Mouse (Mus musculus) liver, embryonic 15.5 days (tissue): ENCODE data around the gene Kyat1. TPM values are rescaled to one million over a fixed set of nuclear protein-coding genes. Genes with fewer than 3 reads are reported as not detected.

ENCODE experiments used
- ATAC-seq: fragments of 200-750 bp; cut with Nextera tagmentation; 2 replicates; pipeline ENCODE4 v1.8.0; 2017; ENCODE audit warnings: moderate number of reproducible peaks, mild to moderate bottlenecking, moderate library complexity; ENCODE audit not compliant: insufficient read depth
- H3K27ac ChIP-seq: fragments of 300-500 bp; sonication (generic); replicated peaks from 2 replicates; pipeline ENCODE4 v1.5.1; 2015; ENCODE audit warnings: mild to moderate bottlenecking, inconsistent platforms
- H3K27me3 ChIP-seq: fragments of 300-500 bp; sonication (generic); 2 replicates; pipeline ENCODE4 v1.6.1; 2015; ENCODE audit warnings: mild to moderate bottlenecking, inconsistent platforms
- H3K36me3 ChIP-seq: fragments of 300-500 bp; sonication (generic); replicated peaks from 2 replicates; pipeline ENCODE4 v1.6.1; 2015; ENCODE audit warnings: moderate library complexity, mild to moderate bottlenecking, inconsistent platforms
- H3K4me1 ChIP-seq: fragments of 300-500 bp; sonication (generic); replicated peaks from 2 replicates; pipeline ENCODE4 v1.6.1; 2015; ENCODE audit warnings: inconsistent platforms
- H3K4me2 ChIP-seq: fragments of 300-500 bp; sonication (generic); 2 replicates; pipeline ENCODE4 v1.6.1; 2015; ENCODE audit warnings: moderate library complexity, mild to moderate bottlenecking, inconsistent platforms
- H3K4me3 ChIP-seq: fragments of 300-500 bp; sonication (generic); replicated peaks from 2 replicates; pipeline ENCODE4 v1.5.1; 2015; ENCODE audit warnings: mild to moderate bottlenecking, inconsistent platforms
- H3K9ac ChIP-seq: fragments of 300-500 bp; sonication (generic); 2 replicates; pipeline ENCODE4 v1.6.1; 2015; ENCODE audit warnings: moderate library complexity, mild to moderate bottlenecking, inconsistent platforms
- H3K9me3 ChIP-seq: fragments of 300-500 bp; sonication (generic); replicated peaks from 2 replicates; pipeline ENCODE4 v1.6.1; 2016; ENCODE audit warnings: inconsistent platforms
- WGBS: fragments of 180-500 bp; shearing (Covaris S2); methylation state at CpG from one replicate; pipeline ENCODE4 v1.1.7; 2015; ENCODE audit warnings: mixed read lengths; ENCODE audit not compliant: insufficient replicate concordance; 5-methylcytosine and 5-hydroxymethylcytosine counted together
- polyA plus RNA-seq: library from polyadenylated mRNA; unstranded; fragments of >200 nt; fragmentation: Nextera tagmentation; extraction: Ambion mirVana; gene quantifications from 2 replicates; pipeline ENCODE4 v1.2.1, GENCODE M21; 2015

Gene Kyat1
- polyA plus RNA-seq, 1 experiment from 2014 or later, result 11.7 TPM

DNA sequence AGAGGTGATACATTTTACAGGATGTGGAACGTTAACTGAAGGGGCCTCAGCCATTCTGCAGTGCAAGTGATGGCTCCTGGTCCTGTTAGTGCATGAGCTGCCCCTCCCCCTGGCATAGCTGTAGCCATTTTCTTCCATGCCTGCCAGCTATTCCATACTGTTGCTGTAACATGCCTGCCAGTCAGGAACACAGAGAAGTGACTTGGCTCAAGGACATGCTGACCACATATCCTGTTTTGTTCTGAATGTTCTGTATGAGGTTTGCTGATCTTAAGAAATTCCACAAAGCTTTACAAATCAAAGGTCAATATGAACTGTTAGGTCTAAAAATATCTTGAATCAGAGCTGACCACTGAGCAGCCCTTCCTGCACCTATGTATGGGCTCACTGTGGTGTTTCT lies 7.3 kb upstream of the Kyat1 start:
- Histone ChIP-seq H3K4me2 (no peak overlapping the region), H3K27ac (no peak overlapping the region), H3K27me3 (no peaks in the 10 kb centered on the region), H3K4me1 (0 out of 2 replicates have a peak, but pooled peaks cover 8% of the 10 kb centered on the region), H3K36me3 (no peaks in the 10 kb centered on the region), H3K9me3 (no peaks in the 10 kb centered on the region), H3K9ac (no peak overlapping the region), H3K4me3 (no peak overlapping the region)
- 53% methylated on average over 1 of the region's 1 CpGs for WGBS
- ATAC-seq, result no peak

DNA sequence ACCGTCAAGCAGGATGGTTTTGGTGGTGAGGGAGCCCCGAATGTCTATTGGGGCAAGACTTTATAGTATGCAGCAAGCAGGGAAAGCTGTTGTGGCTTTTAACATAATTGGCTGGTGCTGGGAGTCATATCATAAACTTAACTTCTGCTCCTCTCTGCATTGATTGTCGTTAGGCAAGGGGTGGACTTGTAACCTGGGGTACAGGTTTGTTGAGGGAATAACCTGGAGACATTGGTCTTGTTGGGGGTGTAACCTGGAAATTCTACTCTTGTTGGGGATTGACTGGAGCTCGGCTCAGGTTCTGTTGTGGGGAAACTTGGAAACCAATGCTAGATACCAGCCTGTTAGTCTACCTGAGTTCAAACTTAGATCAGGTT lies 6.5 kb upstream of the Kyat1 start:
- 56% methylated on average over 4 of the region's 4 CpGs for WGBS
- Histone ChIP-seq H3K4me2 (no peak overlapping the region), H3K27me3 (no peaks in the 10 kb centered on the region), H3K36me3 (no peaks in the 10 kb centered on the region), H3K4me1 (peaks cover 11% of the 10 kb centered on the region; the same call in 1 of the 2 replicates), H3K4me3 (no peak overlapping the region), H3K27ac (peak overlapping the region; percentile 59), H3K9me3 (no peaks in the 10 kb centered on the region), H3K9ac (no peak overlapping the region)
- ATAC-seq, result no peak

DNA sequence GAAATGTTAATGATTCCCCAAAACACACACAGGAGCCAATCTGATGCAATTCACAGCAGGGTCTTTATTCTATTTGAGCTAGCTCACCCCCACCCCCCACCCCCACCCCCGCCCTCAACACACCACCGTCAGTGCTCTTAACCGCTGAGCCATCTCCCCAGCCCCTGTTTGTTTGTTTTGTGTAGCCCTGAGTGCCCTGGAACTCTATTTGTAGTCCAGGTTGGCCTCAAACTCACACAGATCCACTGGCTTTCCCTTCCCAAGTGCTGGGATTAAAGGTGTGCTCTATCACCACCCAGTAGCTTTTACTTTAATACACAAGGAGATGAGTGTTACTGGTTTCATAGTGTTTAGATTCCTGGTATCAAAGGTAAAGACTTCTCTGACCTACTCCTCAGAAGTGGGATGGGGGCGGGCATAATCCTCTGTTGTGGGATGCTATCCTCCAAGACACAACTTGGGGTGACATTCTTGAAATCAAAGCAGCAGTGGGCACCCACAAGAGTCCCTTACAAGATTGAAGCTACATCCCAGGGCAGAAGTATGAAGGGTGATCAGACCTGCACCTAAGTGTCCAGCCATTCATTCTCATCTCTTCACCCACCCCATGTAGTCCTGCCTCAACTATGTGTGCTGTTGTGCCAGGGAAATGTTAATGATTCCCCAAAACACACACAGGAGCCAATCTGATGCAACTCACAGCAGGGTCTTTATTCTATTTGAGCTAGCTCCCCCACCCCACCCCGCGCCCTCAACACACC lies 5.9 kb upstream of the Kyat1 start:
- WGBS, result 63% methylated on average over 6 of the region's 6 CpGs
- Histone ChIP-seq H3K4me2 (no peak overlapping the region), H3K4me1 (peaks cover 16% of the 10 kb centered on the region), H3K36me3 (no peaks in the 10 kb centered on the region), H3K27ac (peak overlapping the region; percentile 59; the same call in 1 of the 2 replicates), H3K27me3 (no peaks in the 10 kb centered on the region), H3K4me3 (no peak overlapping the region), H3K9me3 (no peaks in the 10 kb centered on the region), H3K9ac (no peak overlapping the region)
- ATAC-seq, result peak; percentile 38; the same call in 1 of the 2 replicates

DNA sequence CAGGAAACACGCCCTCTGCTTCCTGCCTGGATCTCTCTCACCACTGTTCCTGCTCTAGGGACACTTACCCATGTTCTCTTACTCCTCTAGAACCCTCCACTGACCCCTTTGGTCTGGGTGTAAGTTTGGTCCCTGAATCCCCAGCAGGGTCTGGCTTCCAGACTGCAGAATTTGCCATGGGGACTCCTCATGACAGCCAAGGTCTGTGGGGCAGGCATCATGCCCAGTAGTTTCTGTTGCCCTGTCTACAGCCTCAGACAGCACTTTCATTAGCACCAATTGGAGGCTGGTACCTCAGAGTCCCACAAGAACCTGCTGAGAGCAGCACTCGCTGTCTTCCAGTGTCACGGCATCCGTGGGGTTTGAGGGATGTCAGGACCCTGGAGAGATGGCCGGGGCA lies 2.2 kb upstream of the Kyat1 start:
- Histone ChIP-seq H3K4me1 (peaks cover 39% of the 10 kb centered on the region), H3K27me3 (no peaks in the 10 kb centered on the region), H3K9me3 (no peaks in the 10 kb centered on the region), H3K36me3 (no peaks in the 10 kb centered on the region), H3K27ac (no peak overlapping the region), H3K4me3 (no peak overlapping the region), H3K4me2 (no peak overlapping the region), H3K9ac (no peak overlapping the region)
- ATAC-seq, result no peak
- 61% methylated on average over 5 of the region's 5 CpGs for WGBS

DNA sequence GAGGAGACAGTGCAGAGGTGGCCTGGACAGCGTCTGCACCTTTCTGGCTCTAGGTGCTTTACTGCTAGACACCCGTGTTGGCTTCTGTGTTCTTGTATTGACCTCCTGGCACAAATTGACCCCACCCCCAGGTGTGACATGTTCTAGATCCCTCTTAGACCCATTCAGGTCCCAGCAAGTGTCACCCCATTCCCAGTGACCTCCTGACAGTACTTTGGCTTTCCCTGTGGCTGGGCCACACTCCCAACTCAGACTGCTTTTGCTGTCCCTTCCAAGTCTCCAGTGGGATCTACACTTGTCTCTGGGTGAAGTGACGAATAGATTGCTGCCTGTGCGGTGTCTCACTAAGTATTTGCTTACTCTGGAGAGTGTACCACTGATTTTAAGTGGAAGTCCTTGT lies 1.8 kb upstream of the Kyat1 start:
- no peak overlapping the region for H3K9ac ChIP-seq
- H3K4me1 ChIP-seq, result peaks cover 39% of the 10 kb centered on the region

DNA sequence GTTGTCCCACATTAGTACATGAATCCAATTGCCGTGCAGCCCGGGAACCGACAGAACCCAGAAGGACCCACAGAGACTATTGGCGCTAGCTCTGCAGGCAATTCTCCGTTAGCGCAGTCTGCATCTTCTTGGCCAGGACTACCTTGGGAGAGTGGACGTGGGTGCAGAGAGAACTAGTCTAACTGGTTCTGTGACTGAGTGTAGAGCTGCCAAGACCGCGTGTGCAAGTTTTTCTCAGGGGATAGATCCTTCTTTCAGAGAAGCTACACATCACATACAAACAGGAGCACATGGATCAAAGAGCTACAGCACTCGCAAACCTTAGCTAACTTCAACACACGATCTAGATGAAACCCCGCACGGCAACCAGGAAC lies 405 bp downstream of the Kyat1 start:
- Histone ChIP-seq H3K9ac (peak overlapping the region; percentile 66), H3K4me2 (peak overlapping the region; percentile 84), H3K27me3 (no peaks in the 10 kb centered on the region), H3K4me1 (peaks cover 39% of the 10 kb centered on the region), H3K4me3 (peak overlapping the region; percentile 77), H3K36me3 (no peaks in the 10 kb centered on the region), H3K9me3 (no peaks in the 10 kb centered on the region), H3K27ac (peak overlapping the region; percentile 73)
- WGBS, result under 1% methylated on average over 13 of the region's 13 CpGs
- peak; percentile 23 for ATAC-seq

More for the DNA sequence above, 1.8 kb upstream of the Kyat1 start:
- Histone ChIP-seq H3K36me3 (no peaks in the 10 kb centered on the region), H3K27ac (no peak overlapping the region), H3K9me3 (no peaks in the 10 kb centered on the region), H3K4me3 (no peak overlapping the region), H3K4me2 (no peak overlapping the region), H3K27me3 (no peaks in the 10 kb centered on the region)
- no peak for ATAC-seq
- WGBS, result 63% methylated on average over 4 of the region's 4 CpGs

DNA sequence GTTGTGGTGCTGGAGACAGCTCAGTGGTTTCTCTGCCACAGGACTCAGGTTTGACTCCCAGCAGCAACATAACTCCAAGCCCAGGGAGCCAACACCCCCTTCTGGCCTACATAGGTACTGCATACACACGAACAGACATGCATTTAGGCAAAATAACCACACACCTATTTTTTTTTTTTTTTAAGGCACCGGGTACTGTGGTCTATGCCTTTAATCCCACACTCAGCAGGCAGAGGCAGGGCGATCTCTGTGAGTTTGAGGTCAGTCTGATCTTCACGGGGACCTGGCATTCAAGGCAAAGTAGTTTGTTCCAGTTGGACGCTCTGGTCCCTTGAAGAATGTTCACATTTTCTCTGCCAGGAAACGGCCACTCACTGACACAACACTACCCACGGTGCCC lies 2.2 kb downstream of the Kyat1 start:
- no peak overlapping the region for H3K9ac ChIP-seq
- ATAC-seq, result no peak
- 53% methylated on average over 7 of the region's 7 CpGs for WGBS

DNA sequence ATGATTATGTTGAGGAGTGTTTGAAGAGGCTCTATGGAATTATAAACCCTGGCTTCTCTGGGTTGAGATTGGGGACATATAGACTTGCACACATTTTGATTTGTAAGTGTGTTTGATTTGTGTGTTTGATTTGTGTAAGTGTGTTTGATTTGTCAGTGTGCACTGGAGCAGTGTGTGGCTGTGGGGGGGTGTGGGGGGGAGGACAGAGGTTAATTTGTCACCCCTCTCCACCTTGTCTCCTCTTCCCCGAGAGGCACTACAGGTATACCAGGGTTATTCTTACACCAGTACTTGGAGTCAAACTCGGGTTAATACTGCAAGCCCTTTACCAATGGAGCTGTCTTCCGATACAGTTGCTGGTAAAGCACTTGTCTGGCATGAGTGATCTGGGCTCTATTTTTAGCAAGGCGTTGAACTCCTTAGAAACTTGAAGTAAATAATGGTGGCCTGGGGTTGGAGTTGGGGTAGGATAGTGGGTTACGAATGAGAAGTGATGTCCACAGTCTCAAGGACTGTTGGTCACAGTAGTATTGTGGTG lies 5.2 kb downstream of the Kyat1 start:
- H3K27ac ChIP-seq, result peak overlapping the region; percentile 81
- no peak overlapping the region for H3K4me3 ChIP-seq
- no peak overlapping the region for H3K4me2 ChIP-seq

More for the DNA sequence above, 2.2 kb downstream of the Kyat1 start:
- peaks cover 52% of the 10 kb centered on the region for H3K4me1 ChIP-seq
- no peaks in the 10 kb centered on the region for H3K9me3 ChIP-seq
- H3K36me3 ChIP-seq, result no peaks in the 10 kb centered on the region
- H3K4me2 ChIP-seq, result peak overlapping the region; percentile 84; the same call in 1 of the 2 replicates
- no peak overlapping the region for H3K4me3 ChIP-seq
- H3K27me3 ChIP-seq, result no peaks in the 10 kb centered on the region
- H3K27ac ChIP-seq, result 0 out of 2 replicates have a peak overlapping the region, but pooled peaks have one; percentile 1

DNA sequence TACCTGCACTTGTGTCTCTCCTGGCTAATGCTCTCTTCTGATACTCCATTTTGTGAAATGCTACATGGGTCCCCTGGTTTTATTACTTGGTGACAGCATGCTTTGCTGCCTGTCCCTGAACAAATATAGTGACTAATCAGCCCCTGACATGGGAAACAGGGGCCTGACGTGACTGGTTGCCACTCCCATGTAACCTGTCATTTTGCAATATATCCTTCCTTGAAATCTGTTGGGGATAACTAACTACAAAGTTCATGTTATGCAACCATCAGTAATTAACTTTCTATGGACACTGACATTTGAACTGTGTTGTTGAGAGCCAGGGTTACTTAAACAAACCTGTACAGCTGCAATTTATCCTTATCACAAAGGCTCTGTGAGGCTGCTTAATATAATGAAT lies 5.7 kb downstream of the Kyat1 start:
- H3K4me2 ChIP-seq, result no peak overlapping the region
- peaks cover 46% of the 10 kb centered on the region for H3K4me1 ChIP-seq
- ATAC-seq, result peak; percentile 62
- H3K27ac ChIP-seq, result peak overlapping the region; percentile 81
- H3K4me3 ChIP-seq, result no peak overlapping the region
- no peaks in the 10 kb centered on the region for H3K36me3 ChIP-seq
- WGBS, result 33% methylated on average over 1 of the region's 1 CpGs
- H3K9me3 ChIP-seq, result no peaks in the 10 kb centered on the region
- H3K9ac ChIP-seq, result no peak overlapping the region
- H3K27me3 ChIP-seq, result no peaks in the 10 kb centered on the region

More for the DNA sequence above, 5.2 kb downstream of the Kyat1 start:
- Histone ChIP-seq H3K4me1 (peaks cover 51% of the 10 kb centered on the region), H3K9ac (no peak overlapping the region), H3K36me3 (no peaks in the 10 kb centered on the region), H3K27me3 (no peaks in the 10 kb centered on the region), H3K9me3 (no peaks in the 10 kb centered on the region)
- ATAC-seq, result peak; percentile 65
- 60% methylated on average over 5 of the region's 5 CpGs for WGBS

DNA sequence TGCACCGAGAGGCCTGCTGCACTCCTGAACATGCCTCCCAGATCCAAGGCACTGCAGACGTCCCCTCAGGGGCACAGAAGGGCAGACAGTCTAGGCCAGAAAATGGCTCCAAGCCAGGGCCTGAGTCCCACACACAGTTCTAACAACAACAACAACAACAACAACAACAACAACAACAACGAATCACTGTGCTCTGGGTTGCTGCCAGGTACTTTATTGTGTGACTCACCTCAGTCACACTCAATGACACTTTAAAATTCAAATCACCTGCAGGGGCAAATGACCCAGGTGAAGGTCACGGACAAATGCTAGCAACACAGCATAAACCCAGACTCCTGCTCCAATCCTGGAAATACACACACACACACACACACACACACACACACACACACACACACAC lies 7.6 kb downstream of the Kyat1 start:
- H3K4me1 ChIP-seq, result peaks cover 32% of the 10 kb centered on the region
- H3K27ac ChIP-seq, result 0 out of 2 replicates have a peak overlapping the region, but pooled peaks have one; percentile 6
- H3K27me3 ChIP-seq, result no peaks in the 10 kb centered on the region
- no peak overlapping the region for H3K9ac ChIP-seq
- no peak overlapping the region for H3K4me2 ChIP-seq
- 60% methylated on average over 4 of the region's 4 CpGs for WGBS
- ATAC-seq, result no peak
- H3K9me3 ChIP-seq, result no peaks in the 10 kb centered on the region
- H3K4me3 ChIP-seq, result no peak overlapping the region
- no peaks in the 10 kb centered on the region for H3K36me3 ChIP-seq

DNA sequence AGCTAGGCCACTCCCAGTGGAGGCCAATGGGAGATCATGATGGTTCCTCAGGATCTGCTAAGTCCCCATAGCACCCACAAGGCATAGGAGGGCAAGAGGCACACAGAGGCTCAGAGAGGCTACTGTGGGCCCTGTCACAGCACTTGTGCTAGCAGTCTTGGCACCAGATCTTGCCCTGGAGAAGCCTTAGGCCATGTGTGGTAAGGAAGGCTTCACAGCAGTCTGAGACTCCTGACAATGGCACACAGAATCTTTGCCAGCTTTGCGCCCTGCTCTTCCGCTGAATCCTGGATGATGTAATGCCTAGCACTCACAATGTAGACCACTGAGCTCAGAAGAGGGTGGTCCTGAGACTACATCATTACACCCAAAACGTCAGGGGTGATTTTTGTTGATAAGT lies 11.0 kb downstream of the Kyat1 start:
- Histone ChIP-seq H3K9me3 (no peaks in the 10 kb centered on the region), H3K36me3 (no peaks in the 10 kb centered on the region), H3K27me3 (no peaks in the 10 kb centered on the region), H3K27ac (no peak overlapping the region), H3K9ac (no peak overlapping the region), H3K4me1 (peaks cover 26% of the 10 kb centered on the region), H3K4me3 (no peak overlapping the region), H3K4me2 (no peak overlapping the region)
- WGBS, result 75% methylated on average over 3 of the region's 3 CpGs
- ATAC-seq, result no peak
